Mouse (Mus musculus): ENCODE data around the gene Tmprss7.
A peak's percentile ranks its signal among the peaks of the same experiment; 100 is the strongest.

Tmprss7 gene

GRCm38 (mm10) chr16:45630347-45630960 lies 63.0 kb downstream of the Tmprss7 start:
- DNase-seq (ENCODE audit: inconsistent age in 2 of 2, low spot score in 1 of 2) = peak; percentile 61 to 88

- DNase-seq (ENCODE audit: inconsistent age in 2 of 2, low spot score in 1 of 2) = no peak
These were observed 63.9 kb downstream of the Tmprss7 start for GRCm38 (mm10) chr16:45629497-45630105.

- DNase-seq (ENCODE audit: inconsistent age in 2 of 2, low spot score in 1 of 2) = no peak
These were observed 68.1 kb downstream of the Tmprss7 start for GRCm38 (mm10) chr16:45625342-45625741.

GRCm38 (mm10) chr16:45624791-45625190 lies 68.7 kb downstream of the Tmprss7 start:
- no peak for DNase-seq (ENCODE audit: inconsistent age in 2 of 2, low spot score in 1 of 2)

GRCm38 (mm10) chr16:45623230-45623629 lies 70.2 kb downstream of the Tmprss7 start:
- DNase-seq (ENCODE audit: inconsistent age in 2 of 2, low spot score in 1 of 2) = no peak

GRCm38 (mm10) chr16:45619751-45620375 lies 73.6 kb downstream of the Tmprss7 start:
- no peak for DNase-seq (ENCODE audit: inconsistent age in 2 of 2, low spot score in 1 of 2)

- no peak for DNase-seq (ENCODE audit: inconsistent age in 2 of 2, low spot score in 1 of 2)
These were observed 77.5 kb downstream of the Tmprss7 start for GRCm38 (mm10) chr16:45615944-45616343.

GRCm38 (mm10) chr16:45613247-45613646 lies 80.2 kb downstream of the Tmprss7 start:
- DNase-seq (ENCODE audit: inconsistent age in 2 of 2, low spot score in 1 of 2) = no peak

- no peak for DNase-seq (ENCODE audit: inconsistent age in 2 of 2, low spot score in 1 of 2)
These were observed 83.2 kb downstream of the Tmprss7 start, which contains the start of gene Gcsam for GRCm38 (mm10) chr16:45610267-45610666. Gene Gcsam (plus strand): TSS chr16:45610380.

GRCm38 (mm10) chr16:45609300-45609699 lies 84.2 kb downstream of the Tmprss7 start:
- DNase-seq (ENCODE audit: inconsistent age in 2 of 2, low spot score in 1 of 2) = peak; percentile 17 to 75

- peak; percentile 11 to 65 for DNase-seq (ENCODE audit: inconsistent age in 2 of 2, low spot score in 1 of 2)
These were observed 84.9 kb downstream of the Tmprss7 start for GRCm38 (mm10) chr16:45608481-45608954.
